Comparison of ENCODE assay signal across 10 mouse cellular contexts in the genomic region with DNA sequence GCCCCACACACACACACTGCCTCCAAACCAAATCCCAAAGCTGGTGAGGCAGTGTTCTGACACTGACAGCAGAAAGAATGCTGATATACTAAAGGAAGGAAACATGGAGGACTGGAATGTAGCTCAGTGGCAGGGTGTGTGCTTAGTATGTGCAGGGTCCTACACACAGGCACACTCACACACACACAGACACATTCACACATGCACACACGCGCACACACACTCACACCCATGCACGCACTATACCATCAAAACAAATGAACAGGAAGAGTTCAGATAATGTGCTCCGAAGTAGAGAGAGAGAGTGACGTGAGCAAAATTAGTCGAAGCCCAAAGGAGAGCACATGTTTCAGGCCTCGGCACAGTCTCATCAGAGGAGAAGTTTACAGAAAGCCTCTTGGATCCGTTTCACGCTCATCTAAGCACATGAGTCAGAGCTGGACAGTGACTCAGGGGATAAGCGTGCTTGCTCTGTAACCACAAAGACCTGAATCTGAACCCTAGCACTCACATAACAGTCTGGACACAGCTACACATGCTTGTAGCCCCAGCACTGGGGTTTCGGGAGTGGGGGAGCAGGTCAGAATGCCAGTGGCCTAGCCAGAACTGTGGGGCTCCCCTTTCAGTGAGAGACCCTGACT.
DNase-seq lines count a peak whose midpoint lies in the region; ATAC-seq and TF ChIP-seq lines count a peak whose summit lies in the region.
"Had no signal": no experiment of that assay in that cellular context is flagged by ENCODE, and none has a peak within 500 bp of the region (broad histone marks: within the 10 kb centered on the region; RNA-seq: fewer than 3 reads in every experiment).

No protein-coding gene starts in this region.

- H3K36me3 ChIP-seq in kidney, embryonic 14.5 days (ENCODE audit: control insufficient read depth, insufficient read depth, low read length) = no peaks in the 10 kb centered on the region
- H3K36me3 ChIP-seq in C2C12 (ENCODE audit: control insufficient read depth, insufficient read depth) = no peaks in the 10 kb centered on the region
- H3K36me3 ChIP-seq: neural tube, embryonic 13.5 days had no signal

- H3K27me3 ChIP-seq in kidney, embryonic 14.5 days (ENCODE audit: control insufficient read depth, insufficient read depth, low read length) = no peaks in the 10 kb centered on the region
- no peaks in the 10 kb centered on the region for H3K27me3 ChIP-seq in C2C12 (ENCODE audit: control insufficient read depth, insufficient read depth, insufficient read length)
- H3K27me3 ChIP-seq: neural tube, embryonic 13.5 days had no signal

- DNase-seq in kidney, postnatal 36 days = no peak
- peak; percentile 96 for DNase-seq in NIH3T3 (ENCODE audit: low read depth)
- DNase-seq in heart, postnatal 10 days = peak; percentile 26 to 32
- DNase-seq in layer of hippocampus, postnatal 36 days = no peak
- no peak for DNase-seq in thymus, postnatal 10 days (ENCODE audit: low spot score in 2 of 2)
- DNase-seq: cerebellum, adult 11-12 months; kidney, adult 11 months had no signal

- H3K9ac ChIP-seq in kidney, embryonic 14.5 days (ENCODE audit: low read depth, low read length) = no peak overlapping the region
- H3K9ac ChIP-seq: neural tube, embryonic 13.5 days had no signal

- intact Hi-C loops in heart, postnatal 10 days (cut with DNase I) = no loop called here

- H3K27ac ChIP-seq in kidney, embryonic 14.5 days (ENCODE audit: low read depth, low read length) = peak overlapping the region; percentile 42; the same call in 1 of the 2 replicates
- H3K27ac ChIP-seq: neural tube, embryonic 13.5 days had no signal

- whole genome bisulfite sequencing in kidney, embryonic 14.5 days = 78% methylated on average over 11 of the region's 11 CpGs

- H3K4me1 ChIP-seq in kidney, embryonic 14.5 days (ENCODE audit: control insufficient read depth, insufficient read depth, low read length) = peaks cover 9% of the 10 kb centered on the region; the same call in 1 of the 2 replicates
- H3K4me1 ChIP-seq: neural tube, embryonic 13.5 days had no signal

- H3K79me2 ChIP-seq in C2C12 (ENCODE audit: control insufficient read depth, insufficient read depth) = peaks cover 33% of the 10 kb centered on the region

- no peak overlapping the region for H3K4me2 ChIP-seq in kidney, embryonic 14.5 days (replicated peaks; ENCODE audit: low read depth, low read length)
- H3K4me2 ChIP-seq: neural tube, embryonic 13.5 days had no signal

- ATAC-seq in kidney, embryonic 14.5 days (ENCODE audit: low FRiP score, low TSS enrichment) = 0 out of 2 replicates have a peak, but pooled peaks have one; percentile 11

- H3ac ChIP-seq in C2C12 (ENCODE audit: control insufficient read depth, insufficient read length, low read depth) = peak overlapping the region; percentile 51

- H3K79me3 ChIP-seq in C2C12 (ENCODE audit: low read depth) = peaks cover 7% of the 10 kb centered on the region

- no peak for TF ChIP-seq CTCF in C2C12 (IDR thresholded peaks at IDR 0.05; ENCODE audit: control insufficient read depth, insufficient read depth, insufficient read length)

- no peak overlapping the region for H3K4me3 ChIP-seq in kidney, embryonic 14.5 days (ENCODE audit: low read length)
- no peak overlapping the region for H3K4me3 ChIP-seq in C2C12 (ENCODE audit: insufficient read depth, poor library complexity, severe bottlenecking)
- H3K4me3 ChIP-seq: neural tube, embryonic 13.5 days had no signal

- H3K9me3 ChIP-seq in kidney, embryonic 14.5 days (ENCODE audit: control insufficient read depth, low read length) = no peaks in the 10 kb centered on the region
- H3K9me3 ChIP-seq: neural tube, embryonic 13.5 days had no signal

TF ChIP-seq in C2C12, 6 proteins besides CTCF, POLR2A, EP300 and RAD21:
- TF ChIP-seq USF1 (IDR thresholded peaks at IDR 0.05; ENCODE audit: low read depth) (peak; percentile 16), MYOD1 (IDR thresholded peaks at IDR 0.05; ENCODE audit: control insufficient read depth, insufficient read length, low read depth) (peak; percentile 65), MYOG (IDR thresholded peaks at IDR 0.05; ENCODE audit: control insufficient read depth, extremely low read depth, insufficient read length) (no peak), FOSL1 (IDR thresholded peaks at IDR 0.05; ENCODE audit: insufficient read depth, low read length, poor library complexity, severe bottlenecking) (peak; percentile 96), CEBPB (IDR thresholded peaks at IDR 0.05; ENCODE audit: low read depth) (no peak), MAX (IDR thresholded peaks at IDR 0.05) (peak; percentile 100)

Comparison
In these comparisons a context has a peak if more than half of its experiments do, and no peak if none do; other contexts are left out.
1. DNase-seq: peak in NIH3T3 (single experiment) and heart, postnatal 10 days (2 of 2); none in kidney, postnatal 36 days (0 of 2), layer of hippocampus, postnatal 36 days (0 of 2) and thymus, postnatal 10 days (0 of 2).